In the genomic region with DNA sequence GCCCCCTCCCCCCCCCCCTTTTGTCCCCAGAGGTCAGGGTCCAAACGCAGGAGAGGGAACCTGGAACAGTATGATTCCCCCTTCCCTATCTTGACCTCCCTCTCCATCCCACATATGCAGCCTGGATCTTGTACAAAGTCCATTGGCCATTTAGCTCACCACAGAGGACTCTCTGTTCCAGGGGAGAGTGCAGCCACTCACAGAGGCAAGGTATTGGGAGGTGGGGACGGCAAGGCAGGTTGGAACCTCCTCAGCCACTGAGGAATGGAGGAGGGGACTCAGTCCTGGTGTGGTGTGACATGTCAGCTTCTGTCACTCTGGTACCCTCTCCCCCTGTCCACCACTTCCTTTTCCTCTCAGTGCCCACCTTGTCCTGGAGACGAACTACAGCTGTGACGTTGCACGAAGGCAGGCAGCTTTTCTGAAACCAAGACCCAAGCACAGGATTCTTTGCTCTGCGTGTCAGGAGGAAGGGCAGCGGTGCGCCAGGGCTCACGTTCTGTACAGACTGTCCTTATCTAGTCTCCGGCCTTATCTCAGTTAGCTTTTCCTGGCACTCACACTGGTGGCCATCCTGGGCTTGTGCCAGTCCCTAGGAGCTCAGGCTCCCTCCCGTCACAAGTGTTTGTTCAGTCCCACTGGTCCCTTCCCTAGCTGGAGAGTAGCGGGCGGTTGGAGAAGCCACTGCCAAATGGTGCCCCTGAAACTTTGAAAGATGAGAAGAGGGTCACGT, we compare ENCODE assay signal across 8 mouse cellular contexts.
A peak's percentile ranks its signal among the peaks of the same experiment; 100 is the strongest.
DNase-seq lines count a peak whose midpoint lies in the region; ATAC-seq and TF ChIP-seq lines count a peak whose summit lies in the region.

No protein-coding gene starts in this region.

- H3K4me1 ChIP-seq in midbrain, embryonic 10.5 days: peaks cover 23% of the 10 kb centered on the region
- H3K4me1 ChIP-seq in midbrain, postnatal 0 days (ENCODE audit: insufficient read depth, low read length): no peaks in the 10 kb centered on the region; the same call in 1 of the 2 replicates
- peaks cover 26% of the 10 kb centered on the region for H3K4me1 ChIP-seq in heart, embryonic 16.5 days (ENCODE audit: control insufficient read depth, insufficient read depth, low read length)
- peaks cover 31% of the 10 kb centered on the region for H3K4me1 ChIP-seq in limb, embryonic 10.5 days
- H3K4me1 ChIP-seq in stomach, postnatal 0 days (replicated peaks; ENCODE audit: control insufficient read depth, insufficient read depth): 0 out of 2 replicates have a peak, but pooled peaks cover 1% of the 10 kb centered on the region

- no peak for TF ChIP-seq EP300 in stomach, postnatal 0 days (optimal IDR thresholded peaks at IDR 0.05)

- no peak overlapping the region for H3K9ac ChIP-seq in midbrain, postnatal 0 days (replicated peaks; ENCODE audit: low read length, poor library complexity, severe bottlenecking)
- peak overlapping the region; percentile 66 for H3K9ac ChIP-seq in heart, embryonic 16.5 days (ENCODE audit: low read length)
- no peak overlapping the region for H3K9ac ChIP-seq in stomach, postnatal 0 days (ENCODE audit: low read length)

- DNase-seq in midbrain, embryonic 10.5 days (ENCODE audit: low spot score): no peak
- no peak for DNase-seq in midbrain, postnatal 0 days (ENCODE audit: low spot score)
- DNase-seq in limb, embryonic 10.5 days (ENCODE audit: low spot score): no peak
- DNase-seq in stomach, postnatal 0 days (ENCODE audit: low spot score): peak; percentile 42
- DNase-seq in spleen, postnatal 4 days (ENCODE audit: low spot score in 2 of 2): no peak
- no peak for DNase-seq in left cerebral cortex, postnatal 36 days (ENCODE audit: low spot score in 2 of 2)
- DNase-seq in right cerebral cortex, postnatal 14 days: no peak

- no peak overlapping the region for H3K4me2 ChIP-seq in midbrain, postnatal 0 days (ENCODE audit: low read depth, low read length, poor library complexity, severe bottlenecking)
- H3K4me2 ChIP-seq in heart, embryonic 16.5 days (ENCODE audit: low read depth, low read length): peak overlapping the region; percentile 36
- H3K4me2 ChIP-seq in stomach, postnatal 0 days (replicated peaks; ENCODE audit: low read depth): no peak overlapping the region

- WGBS in midbrain, embryonic 10.5 days: 70% methylated on average over 14 of the region's 14 CpGs
- 77% methylated on average over 13 of the region's 14 CpGs for WGBS in midbrain, postnatal 0 days
- WGBS in heart, embryonic 16.5 days: 14% methylated on average over 14 of the region's 14 CpGs
- WGBS in limb, embryonic 10.5 days: 50% methylated on average over 14 of the region's 14 CpGs
- 46% methylated on average over 14 of the region's 14 CpGs for WGBS in stomach, postnatal 0 days

- ATAC-seq in midbrain, postnatal 0 days (ENCODE audit: low FRiP score): no peak
- peak; percentile 89 for ATAC-seq in heart, embryonic 16.5 days (replicated peaks; ENCODE audit: extremely low read depth, insufficient read depth, low FRiP score)
- ATAC-seq in stomach, postnatal 0 days (ENCODE audit: low FRiP score, low TSS enrichment): peak; percentile 54; the same call in 1 of the 2 replicates

- peak overlapping the region; percentile 80 for H3K27ac ChIP-seq in midbrain, embryonic 10.5 days (replicated peaks)
- no peak overlapping the region for H3K27ac ChIP-seq in midbrain, postnatal 0 days (ENCODE audit: low read depth, low read length)
- H3K27ac ChIP-seq in heart, embryonic 16.5 days (ENCODE audit: low read length): peak overlapping the region; percentile 90
- peak overlapping the region; percentile 85 for H3K27ac ChIP-seq in limb, embryonic 10.5 days
- peak overlapping the region; percentile 30; the same call in 1 of the 2 replicates for H3K27ac ChIP-seq in stomach, postnatal 0 days (replicated peaks)

- peaks cover 18% of the 10 kb centered on the region; the same call in 1 of the 2 replicates for H3K27me3 ChIP-seq in midbrain, embryonic 10.5 days (ENCODE audit: low read depth, poor library complexity, severe bottlenecking)
- H3K27me3 ChIP-seq in midbrain, postnatal 0 days (ENCODE audit: insufficient read depth, low read length): no peaks in the 10 kb centered on the region; the same call in 1 of the 2 replicates
- H3K27me3 ChIP-seq in heart, embryonic 16.5 days (ENCODE audit: control insufficient read depth, insufficient read depth, low read length): no peaks in the 10 kb centered on the region
- no peaks in the 10 kb centered on the region for H3K27me3 ChIP-seq in limb, embryonic 10.5 days (ENCODE audit: low read depth, poor library complexity, severe bottlenecking)
- no peaks in the 10 kb centered on the region for H3K27me3 ChIP-seq in stomach, postnatal 0 days (ENCODE audit: control insufficient read depth, insufficient read depth, low read length)

- intact Hi-C loops in left cerebral cortex, postnatal 36 days (cut with DNase I): loop anchor here (1.0 to 5.0 kb wide), 4 partner anchors 55 to 305 kb away; a partner anchor contains a TSS

- no peak for TF ChIP-seq CTCF in midbrain, postnatal 0 days (IDR thresholded peaks at IDR 0.05)
- TF ChIP-seq CTCF in stomach, postnatal 0 days (IDR thresholded peaks at IDR 0.05; ENCODE audit: low read depth): no peak

- H3K9me3 ChIP-seq in midbrain, embryonic 10.5 days (replicated peaks): peaks cover 8% of the 10 kb centered on the region
- no peaks in the 10 kb centered on the region for H3K9me3 ChIP-seq in midbrain, postnatal 0 days (ENCODE audit: low read length)
- no peaks in the 10 kb centered on the region for H3K9me3 ChIP-seq in heart, embryonic 16.5 days (replicated peaks; ENCODE audit: control insufficient read depth, low read length)
- no peaks in the 10 kb centered on the region for H3K9me3 ChIP-seq in limb, embryonic 10.5 days (replicated peaks)
- no peaks in the 10 kb centered on the region for H3K9me3 ChIP-seq in stomach, postnatal 0 days (ENCODE audit: control insufficient read depth, low read length)

- H3K4me3 ChIP-seq in midbrain, embryonic 10.5 days: no peak overlapping the region
- H3K4me3 ChIP-seq in midbrain, postnatal 0 days (ENCODE audit: low read depth, low read length): no peak overlapping the region
- H3K4me3 ChIP-seq in heart, embryonic 16.5 days (ENCODE audit: low read length): 0 out of 2 replicates have a peak overlapping the region, but pooled peaks have one; percentile 0
- no peak overlapping the region for H3K4me3 ChIP-seq in limb, embryonic 10.5 days
- H3K4me3 ChIP-seq in stomach, postnatal 0 days (ENCODE audit: low read depth, low read length): no peak overlapping the region

- H3K36me3 ChIP-seq in midbrain, embryonic 10.5 days: no peaks in the 10 kb centered on the region; the same call in 1 of the 2 replicates
- no peaks in the 10 kb centered on the region for H3K36me3 ChIP-seq in midbrain, postnatal 0 days (ENCODE audit: insufficient read depth, low read length)
- H3K36me3 ChIP-seq in heart, embryonic 16.5 days (ENCODE audit: control insufficient read depth, insufficient read depth): no peaks in the 10 kb centered on the region
- no peaks in the 10 kb centered on the region for H3K36me3 ChIP-seq in limb, embryonic 10.5 days
- no peaks in the 10 kb centered on the region for H3K36me3 ChIP-seq in stomach, postnatal 0 days (ENCODE audit: control insufficient read depth, insufficient read depth, low read length)
